Mouse (Mus musculus): Measurements from ENCODE around the gene Slc25a21. TPM values are rescaled to one million over a fixed set of nuclear protein-coding genes. Genes with fewer than 3 reads are reported as not detected.
"Not testable (repeated sequence)": the region's sequence is repeated elsewhere in the genome, so short reads cannot be mapped to it uniquely, and the experiment has no call there.

The Slc25a21 gene
- 3.4 and 3.5 TPM in 2 replicates for polyA plus RNA-seq (2015; fragmentation: Nextera tagmentation; extraction: Ambion mirVana)

DNA sequence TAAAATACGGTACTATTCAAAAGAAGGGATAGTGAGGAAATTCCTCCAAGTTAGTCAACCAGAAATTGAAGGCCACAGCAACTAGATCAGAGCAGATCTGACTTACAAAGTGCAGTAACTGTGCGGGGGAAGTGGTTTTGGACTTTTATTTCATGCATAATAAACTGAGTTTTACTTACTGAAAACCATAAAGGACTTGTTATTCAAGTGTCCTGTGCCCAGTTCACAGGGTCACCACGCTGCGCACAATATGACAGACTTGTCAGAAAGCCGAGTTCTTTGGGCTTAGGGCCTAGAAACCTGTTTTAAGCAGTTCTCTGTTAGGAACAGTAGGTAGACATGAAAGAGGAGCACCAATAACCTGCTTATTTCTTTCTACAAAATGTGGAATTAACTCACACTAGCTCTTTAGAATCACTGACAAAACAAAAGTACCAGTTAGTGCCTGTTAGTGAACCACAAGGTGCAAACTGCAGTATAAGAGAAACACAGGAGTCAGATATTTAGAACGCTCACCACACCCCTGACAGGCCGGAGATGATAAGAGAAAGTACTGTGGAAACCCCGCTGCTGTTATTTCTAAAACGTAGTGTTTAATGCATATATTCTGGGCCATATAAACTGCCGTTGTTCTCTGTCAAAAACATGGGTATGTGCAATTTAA lies at the start of gene Slc25a21:
Gene Slc25a21 (minus strand): TSS at position 110 of the 664 bp plus-strand sequence.
- no peak for ATAC-seq (ENCODE audit: low FRiP score, low TSS enrichment)
- H3K27ac ChIP-seq (ENCODE audit: low read length), result no peak within 1 kb of the TSS
- WGBS, result 64% methylated on average over 10 of the region's 10 CpGs

DNA sequence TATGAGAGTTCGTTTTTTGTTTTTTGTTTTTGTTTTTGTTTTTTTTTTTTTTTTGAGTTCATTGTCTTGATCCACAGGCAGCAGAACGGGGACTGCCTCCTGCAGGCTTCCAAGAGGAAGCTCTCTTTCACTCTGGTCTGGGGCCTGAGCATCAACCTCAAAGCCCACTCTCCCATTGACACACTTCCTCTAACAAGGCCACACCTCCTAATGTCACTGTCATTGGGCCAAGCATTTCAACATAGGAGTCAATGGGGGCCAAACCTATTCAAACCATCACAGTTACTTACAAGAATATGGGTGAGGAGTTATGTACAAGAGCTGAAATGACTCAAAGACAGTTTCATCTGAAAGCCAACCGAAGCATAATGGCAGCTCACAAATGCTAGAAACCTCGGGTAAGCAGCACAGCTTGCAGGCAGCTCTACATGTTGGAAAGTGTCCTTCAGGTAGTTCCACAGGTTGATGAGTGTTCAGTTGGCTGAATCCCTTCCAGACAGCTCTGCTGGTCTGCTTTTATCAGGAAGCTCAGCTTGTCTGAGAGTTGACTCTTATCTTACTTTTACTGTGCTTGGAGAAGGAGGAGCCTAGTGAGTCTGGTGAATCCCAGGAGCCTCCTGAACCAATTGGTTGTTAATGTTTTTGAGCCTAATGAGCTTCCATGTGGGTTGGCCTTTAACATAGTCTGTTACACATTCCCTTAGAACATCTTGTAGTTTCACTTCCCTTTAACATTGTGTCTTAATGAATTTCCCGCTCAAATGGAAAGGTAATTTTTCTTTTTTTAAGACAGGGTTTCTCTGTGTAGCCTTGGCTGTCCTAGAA lies 46.6 kb upstream of the Slc25a21 start:
- 87% methylated on average over 5 of the region's 5 CpGs for WGBS
- peaks cover 27% of the 10 kb centered on the region for H3K36me3 ChIP-seq (ENCODE audit: insufficient read depth, low read length)
- H3K4me1 ChIP-seq (ENCODE audit: insufficient read depth, low read length), result no peaks in the 10 kb centered on the region
- ATAC-seq (ENCODE audit: low FRiP score, low TSS enrichment), result no peak
- no peaks in the 10 kb centered on the region for H3K9me3 ChIP-seq (ENCODE audit: low read length)
- H3K27me3 ChIP-seq (ENCODE audit: insufficient read depth, low read length), result no peaks in the 10 kb centered on the region
- H3K9ac ChIP-seq (replicated peaks; ENCODE audit: low read length), result no peak overlapping the region
- no peak overlapping the region for H3K4me2 ChIP-seq (replicated peaks; ENCODE audit: low read depth, low read length)
- no peak overlapping the region for H3K4me3 ChIP-seq (ENCODE audit: low read length)
- H3K27ac ChIP-seq (ENCODE audit: low read length), result no peak overlapping the region

More for the DNA sequence above, at the start of gene Slc25a21:
- H3K4me3 ChIP-seq (ENCODE audit: low read length), result peak within 1 kb of the TSS; percentile 53
- H3K4me2 ChIP-seq (replicated peaks; ENCODE audit: low read depth, low read length), result peak within 1 kb of the TSS; percentile 78
- H3K4me1 ChIP-seq (ENCODE audit: insufficient read depth, low read length), result 0 out of 2 replicates have a peak, but pooled peaks cover 5% of the 10 kb centered on the region
- H3K9ac ChIP-seq (replicated peaks; ENCODE audit: low read length), result peak within 1 kb of the TSS; percentile 58
- no peaks in the 10 kb centered on the region for H3K36me3 ChIP-seq (ENCODE audit: insufficient read depth, low read length)
- no peaks in the 10 kb centered on the region for H3K9me3 ChIP-seq (ENCODE audit: low read length)
- peaks cover 8% of the 10 kb centered on the region for H3K27me3 ChIP-seq (ENCODE audit: insufficient read depth, low read length)

DNA sequence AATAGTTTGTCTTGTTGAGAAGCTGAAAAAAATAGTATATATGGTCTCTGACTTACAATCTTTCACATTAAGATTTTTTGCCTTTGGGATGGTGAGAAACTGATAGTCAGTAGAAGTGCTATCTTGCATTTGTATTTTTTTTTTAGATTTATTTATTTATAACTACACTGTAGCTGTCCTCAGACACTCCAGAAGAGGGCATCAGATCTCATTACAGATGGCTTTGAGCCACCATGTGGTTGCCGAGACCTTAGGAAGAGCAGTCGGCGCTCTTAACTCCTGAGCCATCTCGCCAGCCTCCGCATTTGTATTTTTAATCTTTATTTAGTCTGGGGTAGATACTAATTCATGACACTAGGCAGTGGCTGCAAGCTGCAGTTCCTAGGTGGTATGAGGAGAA lies 36.1 kb upstream of the Slc25a21 start:
- Histone ChIP-seq H3K4me3 (ENCODE audit: low read length) (no peak overlapping the region), H3K9ac (replicated peaks; ENCODE audit: low read length) (no peak overlapping the region), H3K4me2 (replicated peaks; ENCODE audit: low read depth, low read length) (no peak overlapping the region), H3K27ac (ENCODE audit: low read length) (no peak overlapping the region), H3K9me3 (ENCODE audit: low read length) (peaks cover 2% of the 10 kb centered on the region; the same call in 1 of the 2 replicates), H3K4me1 (ENCODE audit: insufficient read depth, low read length) (0 out of 2 replicates have a peak, but pooled peaks cover 8% of the 10 kb centered on the region), H3K27me3 (ENCODE audit: insufficient read depth, low read length) (no peaks in the 10 kb centered on the region), H3K36me3 (ENCODE audit: insufficient read depth, low read length) (peaks cover 6% of the 10 kb centered on the region)
- no peak for ATAC-seq (ENCODE audit: low FRiP score, low TSS enrichment)
- WGBS, result 89% methylated on average over 5 of the region's 5 CpGs

DNA sequence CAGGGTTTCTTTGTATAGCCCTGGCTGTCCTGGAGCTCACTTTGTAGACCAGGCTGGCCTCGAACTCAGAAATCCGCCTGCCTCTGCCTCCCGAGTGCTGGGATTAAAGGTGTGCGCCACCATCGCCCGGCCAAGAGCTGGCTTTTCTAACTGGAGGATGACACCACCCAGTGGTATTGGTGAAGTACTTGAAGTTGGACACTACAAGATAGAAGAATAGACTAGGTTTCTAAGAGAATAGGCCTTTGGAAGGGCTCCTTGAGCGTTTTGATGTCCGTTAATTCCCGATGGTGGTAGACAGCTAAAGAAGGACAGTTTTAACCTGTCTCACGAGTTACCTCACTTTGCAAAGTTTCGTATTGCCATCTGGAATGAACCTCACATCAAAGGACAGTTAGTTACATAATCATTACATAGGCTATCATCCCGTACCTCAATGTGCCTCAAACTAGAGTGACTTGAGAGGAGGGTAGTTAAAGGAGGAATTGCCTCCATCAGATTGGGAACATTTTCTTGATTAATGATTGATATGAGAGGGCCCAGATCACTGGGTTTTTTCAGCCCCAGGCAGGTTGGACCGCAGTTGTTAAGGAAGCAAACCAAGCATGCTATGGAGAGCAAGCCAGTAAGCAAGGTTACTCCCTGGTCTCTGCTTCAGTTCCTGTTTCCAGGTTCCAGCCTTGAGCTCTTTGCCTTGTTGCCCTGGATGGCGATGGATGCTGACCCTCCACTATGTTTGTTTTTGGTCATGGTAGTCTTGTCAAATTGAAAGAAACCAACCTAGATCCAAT lies 34.0 kb upstream of the Slc25a21 start:
- WGBS, result 63% methylated on average over 14 of the region's 14 CpGs
- H3K9me3 ChIP-seq (ENCODE audit: low read length), result no peaks in the 10 kb centered on the region
- ATAC-seq (ENCODE audit: low FRiP score, low TSS enrichment), result peak; percentile 13; the same call in 1 of the 2 replicates
- no peaks in the 10 kb centered on the region for H3K27me3 ChIP-seq (ENCODE audit: insufficient read depth, low read length)
- peak overlapping the region; percentile 1 for H3K27ac ChIP-seq (ENCODE audit: low read length)
- 0 out of 2 replicates have a peak, but pooled peaks cover 8% of the 10 kb centered on the region for H3K4me1 ChIP-seq (ENCODE audit: insufficient read depth, low read length)
- H3K9ac ChIP-seq (replicated peaks; ENCODE audit: low read length), result peak overlapping the region; percentile 91
- peak overlapping the region; percentile 65 for H3K4me2 ChIP-seq (replicated peaks; ENCODE audit: low read depth, low read length)
- peak overlapping the region; percentile 79 for H3K4me3 ChIP-seq (ENCODE audit: low read length)
- 0 out of 2 replicates have a peak, but pooled peaks cover 2% of the 10 kb centered on the region for H3K36me3 ChIP-seq (ENCODE audit: insufficient read depth, low read length)

DNA sequence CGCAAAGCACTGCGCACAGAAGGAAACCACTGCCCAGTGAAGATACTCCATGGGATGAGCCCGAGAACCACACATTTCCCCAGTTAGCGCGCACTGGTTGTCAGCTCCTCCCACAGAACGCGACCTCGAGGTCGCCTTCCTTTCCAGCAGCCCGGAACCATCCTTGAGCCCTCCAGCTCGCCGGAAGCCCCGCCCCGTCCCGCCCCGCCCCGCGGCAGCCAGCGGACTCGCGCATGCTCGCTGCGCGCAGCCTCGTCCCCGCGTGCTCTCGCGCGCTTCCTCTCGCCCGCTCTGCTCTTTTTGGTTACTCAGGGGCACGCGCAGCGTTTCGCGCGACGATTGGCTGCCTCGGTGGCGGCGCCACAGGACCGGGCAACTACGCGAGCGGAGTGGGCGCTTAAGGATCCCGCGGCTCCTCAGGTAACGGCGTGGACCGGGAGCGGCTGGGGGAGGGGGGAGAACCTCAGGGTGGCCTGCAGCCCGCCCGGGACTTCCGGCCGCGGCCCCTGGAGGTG lies 33.0 kb upstream of the Slc25a21 start, which contains the start of the genes Prps1l3 and Mipol1:
Gene Prps1l3 (plus strand): TSS at position 221 of the 515 bp plus-strand sequence.
Gene Mipol1 (plus strand): TSS at position 236 of the 515 bp plus-strand sequence.
- ATAC-seq (ENCODE audit: low FRiP score, low TSS enrichment), result peak; percentile 98

DNA sequence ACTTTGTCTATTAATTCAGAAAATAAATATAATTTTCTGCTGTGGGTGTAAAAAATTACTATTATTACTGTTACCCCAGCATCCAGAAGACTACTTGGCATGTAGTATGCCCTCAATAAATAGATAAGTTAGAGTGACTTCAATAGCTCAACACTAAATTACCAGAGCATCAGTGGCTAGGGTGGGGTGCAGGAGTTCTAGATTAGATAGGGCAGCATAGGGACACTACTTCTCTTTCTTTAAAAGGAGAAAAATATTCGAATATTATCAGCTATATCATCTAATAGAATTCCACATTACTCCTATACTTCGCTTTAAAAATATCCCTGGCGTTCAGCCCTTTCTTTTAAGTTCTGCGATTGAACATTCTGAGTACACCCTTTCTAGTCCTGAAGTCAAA lies 32.4 kb upstream of the Slc25a21 start:
- ATAC-seq (ENCODE audit: low FRiP score, low TSS enrichment), result no peak
- H3K27ac ChIP-seq (ENCODE audit: low read length), result peak overlapping the region; percentile 86
- H3K4me1 ChIP-seq (ENCODE audit: insufficient read depth, low read length), result 0 out of 2 replicates have a peak, but pooled peaks cover 8% of the 10 kb centered on the region
- no peaks in the 10 kb centered on the region for H3K9me3 ChIP-seq (ENCODE audit: low read length)
- H3K9ac ChIP-seq (replicated peaks; ENCODE audit: low read length), result peak overlapping the region; percentile 66
- no peaks in the 10 kb centered on the region for H3K27me3 ChIP-seq (ENCODE audit: insufficient read depth, low read length)
- 20% methylated on average over 4 of the region's 4 CpGs for WGBS
- no peaks in the 10 kb centered on the region for H3K36me3 ChIP-seq (ENCODE audit: insufficient read depth, low read length)
- H3K4me2 ChIP-seq (replicated peaks; ENCODE audit: low read depth, low read length), result peak overlapping the region; percentile 65
- peak overlapping the region; percentile 79 for H3K4me3 ChIP-seq (ENCODE audit: low read length)

More for the DNA sequence above, 33.0 kb upstream of the Slc25a21 start, which contains the start of the genes Prps1l3 and Mipol1:
- peak within 1 kb of the TSS; percentile 91 for H3K9ac ChIP-seq (replicated peaks; ENCODE audit: low read length)
- peak within 1 kb of the TSS; percentile 79 for H3K4me3 ChIP-seq (ENCODE audit: low read length)
- peak within 1 kb of the TSS; percentile 65 for H3K4me2 ChIP-seq (replicated peaks; ENCODE audit: low read depth, low read length)
- H3K27me3 ChIP-seq (ENCODE audit: insufficient read depth, low read length), result no peaks in the 10 kb centered on the region
- H3K27ac ChIP-seq (ENCODE audit: low read length), result peak within 1 kb of the TSS; percentile 93
- H3K9me3 ChIP-seq (ENCODE audit: low read length), result no peaks in the 10 kb centered on the region
- H3K4me1 ChIP-seq (ENCODE audit: insufficient read depth, low read length), result 0 out of 2 replicates have a peak, but pooled peaks cover 8% of the 10 kb centered on the region
- under 1% methylated on average over 58 of the region's 58 CpGs for WGBS
- 0 out of 2 replicates have a peak, but pooled peaks cover 2% of the 10 kb centered on the region for H3K36me3 ChIP-seq (ENCODE audit: insufficient read depth, low read length)

DNA sequence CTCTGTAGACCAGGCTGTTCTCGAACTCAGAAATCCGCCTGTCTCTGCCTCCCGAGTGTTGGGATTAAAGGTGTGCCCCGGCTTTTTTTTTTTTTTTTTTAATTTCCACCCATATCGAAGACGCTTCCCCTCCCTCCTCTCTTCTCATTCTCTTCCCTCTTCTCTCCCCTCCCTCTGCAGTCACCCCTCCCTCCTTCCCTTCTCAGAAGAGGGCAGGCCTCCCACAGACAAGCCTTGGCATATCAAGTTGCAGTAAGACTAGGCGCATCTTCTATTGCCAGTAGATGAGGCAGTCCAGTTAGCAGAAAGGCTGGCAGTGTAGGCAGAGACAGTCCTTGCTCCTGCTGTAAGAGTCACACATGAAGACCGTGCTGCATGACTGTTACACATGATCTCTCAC lies 30.5 kb upstream of the Slc25a21 start:
- WGBS, result 38% methylated on average over 3 of the region's 8 CpGs
- H3K27me3 ChIP-seq (ENCODE audit: insufficient read depth, low read length), result no peaks in the 10 kb centered on the region
- ATAC-seq (ENCODE audit: low FRiP score, low TSS enrichment), result no peak
- H3K4me2 ChIP-seq (replicated peaks; ENCODE audit: low read depth, low read length), result no peak overlapping the region
- H3K4me1 ChIP-seq (ENCODE audit: insufficient read depth, low read length), result 0 out of 2 replicates have a peak, but pooled peaks cover 8% of the 10 kb centered on the region
- H3K9ac ChIP-seq (replicated peaks; ENCODE audit: low read length), result no peak overlapping the region
- H3K4me3 ChIP-seq (ENCODE audit: low read length), result no peak overlapping the region
- no peaks in the 10 kb centered on the region for H3K9me3 ChIP-seq (ENCODE audit: low read length)
- H3K36me3 ChIP-seq (ENCODE audit: insufficient read depth, low read length), result no peaks in the 10 kb centered on the region
- H3K27ac ChIP-seq (ENCODE audit: low read length), result no peak overlapping the region

DNA sequence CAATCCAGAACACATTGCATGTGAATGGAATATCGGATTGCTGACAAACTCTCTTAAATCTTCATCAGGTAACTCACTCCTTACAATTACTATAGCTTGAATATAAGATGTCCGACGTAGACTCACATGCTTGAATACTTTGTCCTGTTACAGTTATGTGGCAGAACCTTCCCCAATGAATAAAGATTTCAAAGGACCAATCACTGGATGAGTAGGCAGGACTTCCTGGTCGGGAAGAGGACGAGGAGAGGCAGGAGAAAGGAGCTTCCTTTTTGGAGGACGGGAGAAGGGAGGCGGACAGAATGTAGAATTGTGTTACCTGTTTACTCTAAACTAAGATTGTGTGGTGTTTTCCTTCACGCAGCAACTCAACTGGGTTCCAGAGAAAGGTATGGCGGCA lies 29.1 kb upstream of the Slc25a21 start:
- Histone ChIP-seq H3K9me3 (ENCODE audit: low read length) (no peaks in the 10 kb centered on the region), H3K36me3 (ENCODE audit: insufficient read depth, low read length) (no peaks in the 10 kb centered on the region), H3K27me3 (ENCODE audit: insufficient read depth, low read length) (no peaks in the 10 kb centered on the region), H3K9ac (replicated peaks; ENCODE audit: low read length) (no peak overlapping the region), H3K4me3 (ENCODE audit: low read length) (no peak overlapping the region), H3K4me1 (ENCODE audit: insufficient read depth, low read length) (0 out of 2 replicates have a peak, but pooled peaks cover 6% of the 10 kb centered on the region), H3K4me2 (replicated peaks; ENCODE audit: low read depth, low read length) (no peak overlapping the region), H3K27ac (ENCODE audit: low read length) (no peak overlapping the region)
- ATAC-seq (ENCODE audit: low FRiP score, low TSS enrichment), result no peak
- 91% methylated on average over 9 of the region's 9 CpGs for WGBS

DNA sequence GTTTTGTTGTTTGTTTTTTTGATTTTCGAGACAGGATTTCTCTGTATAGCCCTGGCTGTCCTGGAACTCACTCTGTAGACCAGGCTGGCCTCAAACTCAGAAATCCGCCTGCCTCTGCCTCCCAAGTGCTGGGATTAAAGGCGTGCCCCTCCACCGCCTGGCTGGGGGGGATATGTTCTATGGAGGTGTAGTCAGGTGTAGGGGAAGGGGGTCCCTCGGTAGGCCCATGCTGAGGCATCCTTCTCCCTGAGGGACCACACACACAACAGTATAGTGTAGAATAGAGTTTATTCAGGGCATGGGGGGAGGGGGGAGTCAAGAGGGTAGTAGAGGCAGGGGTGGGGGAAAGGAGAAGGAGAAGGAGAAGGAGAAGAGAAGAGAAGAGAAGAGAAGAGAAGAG lies 15.2 kb upstream of the Slc25a21 start:
- not testable (repeated sequence) for H3K9me3 ChIP-seq (ENCODE audit: low read length); H3K27me3 ChIP-seq (ENCODE audit: insufficient read depth, low read length); H3K36me3 ChIP-seq (ENCODE audit: insufficient read depth, low read length); H3K4me3 ChIP-seq (ENCODE audit: low read length); H3K4me2 ChIP-seq (replicated peaks; ENCODE audit: low read depth, low read length); H3K9ac ChIP-seq (replicated peaks; ENCODE audit: low read length); H3K4me1 ChIP-seq (ENCODE audit: insufficient read depth, low read length); H3K27ac ChIP-seq (ENCODE audit: low read length)
- whole genome bisulfite sequencing, result 76% methylated on average over 5 of the region's 5 CpGs
- ATAC-seq (ENCODE audit: low FRiP score, low TSS enrichment), result peak; percentile 46; the same call in 1 of the 2 replicates

Data from kidney, embryonic 16.5 days (tissue).